Mouse (Mus musculus) limb, embryonic 15.5 days (tissue): ENCODE results near the gene Grm5. TPM values are rescaled to one million over a fixed set of nuclear protein-coding genes. Genes with fewer than 3 reads are reported as not detected.

Experiments used
- polyA plus RNA-seq: library from polyadenylated mRNA; unstranded; fragments of >200 nt; fragmentation: Nextera tagmentation; extraction: Ambion mirVana; gene quantifications from 2 replicates; pipeline ENCODE4 v1.2.1, GENCODE M21; 2015

Gene Grm5
- polyA plus RNA-seq, 1 experiment from 2014 or later: 0.08 TPM

Other genes starting within 250 kb of the Grm5 start
- gene Tyr, start 90.7 kb upstream of the Grm5 start, polyA plus RNA-seq: 0.45 and 0.52 TPM in 2 replicates